Mouse (Mus musculus): ENCODE results near the gene Lgals9.
"Not testable (repeated sequence)": the region's sequence is repeated elsewhere in the genome, so short reads cannot be mapped to it uniquely, and the experiment has no call there.

Gene Lgals9

DNA sequence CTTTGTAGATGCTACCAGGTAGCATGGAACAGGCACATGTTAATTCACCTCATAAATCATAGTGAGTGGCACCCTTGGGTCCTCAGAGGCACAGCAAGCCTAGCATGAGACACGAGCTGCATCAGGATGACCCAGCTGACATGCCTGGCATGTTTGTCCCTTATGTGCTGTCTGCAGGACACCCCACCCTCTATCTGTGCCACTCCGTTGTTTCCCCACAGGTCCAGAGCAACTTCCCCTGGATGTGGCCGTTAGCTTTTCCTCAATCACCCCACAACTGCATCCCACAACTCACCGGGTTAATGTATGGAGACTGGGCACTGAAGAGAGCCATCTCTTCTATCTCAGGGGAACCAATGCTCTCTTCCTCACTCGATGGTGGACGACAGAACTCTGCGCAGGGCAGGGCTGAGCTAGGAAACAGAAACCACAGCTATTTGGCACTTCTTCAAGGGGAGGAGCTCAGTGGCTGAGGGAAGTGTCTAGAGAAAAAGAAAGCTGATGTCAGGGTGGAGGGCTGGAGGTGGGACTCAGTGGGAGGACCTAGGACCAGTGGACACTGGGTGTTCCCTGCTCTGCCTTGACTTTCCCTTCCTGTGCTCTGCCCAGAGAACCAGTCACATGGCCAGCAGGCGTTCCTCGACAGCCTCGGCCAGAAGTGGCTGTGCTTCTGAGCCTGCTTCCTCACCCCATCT, at the start of gene Lgals9:
Gene Lgals9, minus strand, starts transcription at position 464 of the 695 bp plus-strand sequence.
- peak; percentile 70 for DNase-seq

DNA sequence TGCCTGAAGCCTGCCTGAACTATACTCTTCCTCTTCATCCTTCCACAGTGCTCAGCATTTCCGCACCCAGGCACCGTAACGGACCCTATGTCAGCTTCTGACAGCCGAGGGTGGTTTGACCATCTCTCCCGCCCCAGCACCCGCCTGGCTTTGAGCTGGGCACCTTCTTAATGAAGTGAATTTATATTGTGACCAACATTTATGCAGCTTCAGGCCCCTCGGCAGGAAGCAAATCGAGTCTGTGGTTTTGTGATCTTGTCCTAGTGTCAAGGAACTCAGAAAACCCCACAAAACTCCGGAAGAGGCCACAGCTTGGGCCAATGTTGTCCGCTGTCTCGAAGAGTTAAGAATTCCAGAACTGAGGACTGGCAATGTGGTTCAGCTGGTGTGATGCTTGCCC, 48.9 kb upstream of the Lgals9 start:
- no peak for DNase-seq

DNA sequence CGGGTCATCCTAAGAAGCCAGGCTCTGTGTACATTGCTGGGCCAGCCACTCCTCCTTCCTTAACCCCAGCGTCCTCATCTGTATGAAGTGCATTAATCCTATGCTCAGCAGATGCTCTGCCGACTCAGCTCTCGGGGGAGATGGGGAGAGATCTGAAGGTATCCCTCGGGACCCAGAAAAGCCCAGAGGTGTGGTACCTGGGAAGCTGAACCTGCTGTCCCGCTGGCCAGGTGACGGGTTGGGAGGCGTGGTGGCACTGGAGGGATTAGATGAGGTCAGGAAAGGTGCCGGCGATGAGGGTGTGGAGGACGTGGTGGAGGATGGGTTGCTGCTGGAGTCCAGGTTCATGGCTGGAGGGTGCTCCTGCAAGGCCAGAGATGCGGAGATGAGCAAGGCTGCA, 48.3 kb upstream of the Lgals9 start:
- DNase-seq = no peak

DNA sequence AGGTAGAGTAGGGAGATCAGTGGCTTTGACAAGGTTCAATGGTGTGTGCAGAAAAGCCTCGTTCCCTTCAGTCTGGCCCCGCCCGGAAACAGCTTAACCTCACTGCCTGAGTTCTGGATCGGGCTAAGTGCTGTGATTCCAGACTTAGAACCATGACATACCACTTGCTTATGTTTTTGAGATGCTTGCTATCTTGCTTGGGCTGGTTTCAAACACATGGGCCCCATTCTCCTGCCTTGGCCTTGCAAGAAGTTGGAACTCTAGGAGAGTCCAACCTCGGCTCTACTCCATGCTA, 46.7 kb upstream of the Lgals9 start:
- no peak for DNase-seq

DNA sequence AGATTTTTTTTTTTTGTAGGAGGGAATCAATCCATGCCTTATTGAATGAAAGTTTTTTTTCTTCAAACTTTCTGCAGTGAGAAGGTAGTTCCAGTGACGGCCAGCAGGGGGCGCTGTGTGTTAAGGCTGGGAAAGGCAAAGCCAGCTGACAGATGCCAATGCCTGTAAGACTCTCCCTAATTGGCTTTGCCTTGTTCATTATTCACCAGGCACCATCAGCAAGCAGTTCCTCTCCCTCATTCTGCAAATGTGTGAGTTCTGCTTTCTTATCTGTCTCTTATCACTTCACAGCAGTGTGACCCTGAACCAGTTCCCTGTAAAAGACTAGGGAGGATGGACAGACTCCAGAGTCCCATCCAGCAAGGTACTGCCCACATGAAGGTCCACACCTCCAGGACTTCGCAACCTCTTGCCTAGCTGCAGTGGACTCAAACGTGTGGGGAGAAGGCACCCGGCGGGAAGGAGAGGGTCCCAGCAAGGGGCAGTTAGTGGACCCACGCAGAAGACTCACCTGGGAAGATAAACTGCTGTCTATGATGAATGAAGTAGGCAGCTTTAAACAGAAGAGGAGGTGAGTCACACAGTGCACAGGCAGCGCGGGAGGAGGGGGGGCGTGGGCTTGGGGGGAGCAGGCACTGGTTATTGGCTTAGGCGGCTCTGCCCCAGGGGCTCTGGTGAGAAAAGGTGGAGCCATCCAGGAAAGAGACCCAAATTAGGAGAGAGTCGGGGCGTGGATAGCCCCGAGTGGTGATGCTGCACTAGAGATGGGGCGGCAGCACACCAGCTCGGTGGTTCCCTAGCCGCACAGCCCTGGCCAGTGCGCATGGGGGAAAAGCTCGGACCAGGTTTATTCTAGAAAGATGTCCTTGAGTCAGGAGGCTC, 46.1 kb upstream of the Lgals9 start:
- DNase-seq = peak; percentile 90

DNA sequence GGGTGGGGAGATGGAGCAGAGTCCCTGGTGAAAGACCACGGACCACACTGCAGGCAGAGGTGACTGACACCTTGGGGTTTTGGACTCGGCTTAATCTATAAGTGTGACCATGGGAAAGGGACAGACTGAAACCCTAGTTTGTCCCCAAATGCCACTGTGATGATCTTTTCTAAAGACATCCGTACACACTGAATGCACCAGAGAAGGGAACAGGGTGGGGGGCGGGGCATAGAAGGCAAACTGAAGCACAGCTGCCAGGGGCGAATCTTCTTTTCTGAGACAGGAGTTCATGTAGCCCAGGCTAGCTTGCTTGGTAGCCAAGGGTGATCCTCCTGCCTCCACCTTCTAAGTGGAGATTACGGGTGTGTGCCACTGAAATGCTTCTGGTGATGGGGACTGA, 39.0 kb upstream of the Lgals9 start:
- no peak for DNase-seq

DNA sequence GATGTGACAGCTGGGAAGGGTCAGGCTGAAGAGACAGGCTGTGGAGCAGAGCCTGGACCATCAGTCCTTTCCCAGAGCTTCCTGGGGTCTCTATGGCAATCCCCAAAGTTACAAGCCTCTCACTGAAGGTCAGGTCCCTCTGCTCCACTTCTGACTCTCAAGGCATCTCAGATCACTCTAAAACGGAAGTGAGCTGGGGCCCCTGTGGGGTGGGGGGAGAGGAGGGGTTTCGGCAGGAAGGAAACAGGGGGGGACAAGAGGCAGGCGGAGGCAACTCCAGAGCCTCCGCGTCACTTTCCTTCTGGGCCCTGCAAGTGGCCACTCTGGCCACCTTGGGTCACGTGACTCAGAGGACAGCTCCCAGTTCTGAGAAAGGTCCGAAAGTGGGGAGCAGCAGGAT, 38.6 kb upstream of the Lgals9 start:
- DNase-seq = peak; percentile 72 to 74

DNA sequence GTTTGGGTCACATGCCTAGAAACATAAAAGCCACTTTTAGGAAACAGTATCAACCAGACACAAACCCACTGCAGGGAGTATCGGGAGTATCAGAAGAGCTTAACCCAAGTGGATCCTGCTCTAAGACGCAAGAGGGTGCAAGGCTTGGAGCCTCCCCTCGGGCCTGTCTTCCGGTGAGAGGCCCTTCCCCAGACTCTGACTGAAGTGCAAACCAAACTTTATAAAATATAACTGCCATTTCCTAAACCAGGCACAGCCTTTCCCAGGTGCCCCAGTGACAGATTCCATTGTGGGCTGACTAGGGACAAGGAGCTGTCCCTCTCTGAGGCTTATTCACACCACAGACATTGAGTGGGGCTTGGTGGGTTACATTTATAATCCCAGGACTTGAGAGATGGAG, 38.1 kb upstream of the Lgals9 start:
- no peak for DNase-seq

DNA sequence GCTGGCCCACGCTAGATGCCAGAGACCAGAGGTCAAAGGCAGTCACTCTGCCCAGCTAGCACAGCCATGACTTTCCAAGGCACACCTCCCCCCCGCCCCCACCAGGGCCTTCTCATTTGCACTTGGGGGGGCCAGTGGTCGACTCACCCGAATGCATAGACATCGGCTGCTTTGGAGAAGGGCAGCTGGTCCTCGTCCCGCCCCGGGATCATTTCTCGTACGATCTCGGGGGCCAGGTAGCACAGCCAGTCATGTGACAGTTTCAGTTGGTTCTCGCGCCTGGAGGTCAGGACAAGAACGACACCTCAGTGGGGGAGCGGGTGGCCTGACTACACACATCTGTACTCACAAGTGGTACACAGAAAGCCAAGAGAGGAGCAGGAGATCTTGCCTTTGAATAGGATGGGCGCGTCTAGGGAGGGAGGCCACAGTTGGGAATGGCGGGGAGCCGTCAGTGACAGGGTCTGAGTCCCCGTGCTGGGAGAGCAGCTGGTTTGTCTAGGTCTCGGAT, 35.8 kb upstream of the Lgals9 start:
- DNase-seq = no peak

DNA sequence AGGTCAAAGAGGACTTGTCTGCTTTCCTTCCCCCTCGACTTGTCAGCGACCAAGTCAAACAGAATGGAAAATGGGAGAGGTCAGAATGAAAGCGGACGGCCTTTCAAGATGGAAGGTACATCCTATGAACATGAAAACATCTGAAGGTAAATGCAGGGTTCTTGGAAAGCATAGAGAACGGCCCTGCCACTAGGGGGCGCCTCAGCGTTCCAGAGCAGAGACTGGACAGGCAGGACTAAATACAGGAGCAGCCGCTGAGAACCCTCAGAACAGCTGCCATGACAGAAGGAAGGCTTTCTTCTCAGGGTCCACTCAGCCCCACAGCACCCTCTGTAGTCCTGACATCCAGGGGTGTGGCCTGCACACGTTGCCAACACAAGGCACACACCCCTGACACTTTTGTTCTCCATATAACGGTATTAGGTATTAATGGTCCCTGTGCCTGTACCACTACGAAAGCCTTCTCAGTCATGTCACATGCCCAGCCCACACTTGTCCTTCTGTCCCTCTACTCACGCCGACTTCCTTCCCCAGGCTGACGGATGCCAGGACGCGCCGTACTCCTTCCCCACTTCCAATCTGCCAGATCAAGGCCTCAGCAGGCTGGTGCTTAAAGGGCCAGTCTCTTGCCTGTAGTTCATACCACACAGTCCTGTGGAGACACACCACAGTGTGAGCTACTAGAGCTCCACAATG, 35.2 kb upstream of the Lgals9 start:
- peak; percentile 77 to 79 for DNase-seq

DNA sequence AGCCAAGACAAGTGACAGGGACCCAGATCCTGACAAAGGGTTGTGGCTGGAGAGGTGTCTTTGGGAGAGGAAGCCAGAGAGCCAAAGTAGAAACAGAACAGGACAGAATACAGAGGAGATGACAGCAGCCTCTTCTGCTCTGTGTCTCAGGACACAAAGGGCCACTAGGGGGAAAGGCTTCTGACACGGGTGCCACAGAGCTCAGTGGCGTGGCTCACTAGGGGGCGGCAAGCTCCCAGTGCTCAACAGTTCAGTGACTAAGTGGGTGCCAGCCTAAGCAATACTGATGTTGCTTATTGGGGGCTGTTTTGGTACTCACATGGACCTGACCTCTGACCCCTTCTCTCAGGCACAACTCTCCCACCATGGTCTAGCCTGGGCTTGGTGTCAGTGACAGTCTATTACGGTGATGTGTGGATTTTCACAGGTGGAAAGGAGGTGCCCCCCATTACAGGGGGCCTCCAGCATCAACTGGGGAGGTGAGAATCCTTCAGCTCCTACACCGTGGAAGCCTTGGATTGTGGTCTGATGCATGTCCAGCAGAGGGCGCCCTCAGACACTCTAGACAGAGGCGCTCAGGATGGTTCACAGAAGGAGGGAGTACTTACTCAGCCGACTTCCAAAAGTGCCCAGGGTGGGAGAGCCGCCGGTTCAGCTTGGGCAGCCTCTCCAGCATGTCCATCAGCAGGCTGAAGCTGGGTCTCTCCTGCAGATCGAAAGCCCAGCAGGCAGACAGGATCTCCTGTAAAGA, 34.4 kb upstream of the Lgals9 start:
- peak; percentile 86 to 87 for DNase-seq

DNA sequence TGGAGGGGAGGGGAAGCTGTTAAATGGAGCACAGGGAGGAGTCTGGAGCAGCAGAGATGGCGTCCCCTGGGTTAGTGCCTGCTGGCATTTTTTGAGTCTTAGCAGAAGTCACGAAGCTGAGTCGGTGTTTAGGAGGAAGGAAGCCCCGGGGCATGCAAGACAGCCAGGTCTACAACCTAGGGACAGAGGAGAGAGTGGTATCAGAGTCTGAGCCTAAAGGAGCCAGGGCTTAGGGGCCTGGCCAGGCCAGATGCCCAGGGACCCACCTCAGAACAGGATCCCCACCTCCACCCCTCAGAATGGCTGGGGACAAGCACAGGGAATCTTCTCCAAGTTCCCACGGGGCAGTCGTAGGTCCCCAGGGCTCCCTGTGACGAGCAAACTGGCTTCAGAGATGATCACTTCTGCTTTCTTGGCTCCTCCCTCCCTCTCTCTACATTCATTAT, 32.4 kb upstream of the Lgals9 start:
- DNase-seq = peak; percentile 84 to 87

DNA sequence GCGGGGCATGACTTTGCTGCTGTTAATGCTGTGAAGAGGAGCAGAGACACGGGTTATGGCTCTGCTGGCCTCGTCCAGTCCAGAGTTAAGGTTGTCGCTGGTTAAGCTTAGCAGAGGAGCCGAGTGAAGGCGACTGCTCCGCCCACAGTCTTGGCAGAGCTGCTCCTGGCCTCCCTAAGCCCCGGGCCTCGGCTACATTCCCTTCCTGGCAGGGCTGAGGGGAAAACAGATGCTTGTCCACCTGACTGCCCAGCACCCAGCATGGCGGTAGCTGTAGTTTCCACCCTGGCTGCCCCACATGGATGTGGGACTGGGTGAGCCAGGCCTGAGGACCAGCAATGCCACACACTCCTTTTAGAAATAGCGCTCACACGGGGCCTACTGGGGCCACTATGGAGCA, 31.5 kb upstream of the Lgals9 start:
- DNase-seq = no peak

DNA sequence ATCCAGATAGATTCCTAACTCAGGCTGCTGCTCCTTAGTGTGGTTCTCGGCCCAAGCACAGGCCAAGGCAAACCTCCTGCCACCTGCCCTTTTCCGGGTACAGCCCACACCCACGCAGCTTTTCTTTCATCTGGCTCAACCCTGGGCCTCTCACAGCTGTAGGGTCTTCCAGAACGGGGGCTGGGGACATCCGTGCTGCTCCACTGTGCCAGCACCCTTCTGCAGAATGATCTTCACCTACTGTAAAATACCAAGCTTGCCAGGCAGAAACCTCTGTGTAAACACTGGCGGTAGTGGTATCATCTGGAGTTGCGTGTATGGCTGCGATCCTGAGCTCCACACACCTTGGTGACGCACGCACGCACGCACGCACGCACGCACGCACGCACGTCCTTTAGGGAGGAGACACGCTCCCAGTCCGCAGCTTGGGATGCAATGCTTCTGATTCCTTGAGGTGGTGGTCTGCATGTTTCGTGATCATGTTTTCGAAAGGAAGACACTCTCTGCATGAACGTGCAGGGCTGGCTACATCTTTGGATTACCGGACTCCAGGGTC, 31.0 kb upstream of the Lgals9 start:
- DNase-seq = no peak

DNA sequence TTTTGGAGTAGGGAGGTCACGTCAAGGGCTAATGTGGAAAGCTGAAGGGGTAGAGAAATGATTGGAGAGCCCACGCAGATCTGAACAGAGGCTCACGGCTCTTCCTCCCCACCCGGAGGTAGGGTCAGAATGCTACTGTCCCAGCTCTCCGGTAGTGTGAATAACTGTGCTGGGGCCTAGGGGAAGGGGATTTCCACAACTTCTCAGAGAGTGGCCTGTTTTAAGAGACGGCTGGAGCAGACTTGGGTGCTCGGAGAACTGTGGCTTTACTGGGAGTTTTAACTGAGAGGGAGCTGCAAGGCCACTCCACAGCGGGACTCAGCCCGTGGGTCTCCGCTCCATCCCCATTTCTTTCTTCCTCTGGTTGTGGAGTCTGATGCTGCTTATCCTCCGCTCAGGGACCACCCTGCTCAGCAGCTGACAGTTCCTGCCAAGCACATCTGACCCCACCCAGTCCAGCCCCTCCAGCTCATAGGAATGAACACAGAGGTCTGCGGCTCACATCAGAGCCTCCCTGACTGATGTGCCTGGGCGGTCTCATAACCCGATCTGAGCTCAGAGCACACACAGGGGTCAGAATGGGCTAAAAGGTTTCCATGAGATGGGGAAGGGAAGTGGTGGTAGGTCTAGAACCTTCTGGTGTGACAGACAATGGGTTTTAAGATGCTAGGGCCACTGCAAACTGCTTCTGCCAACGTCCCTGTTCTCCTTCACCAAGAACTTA, 30.0 kb upstream of the Lgals9 start:
- no peak for DNase-seq

DNA sequence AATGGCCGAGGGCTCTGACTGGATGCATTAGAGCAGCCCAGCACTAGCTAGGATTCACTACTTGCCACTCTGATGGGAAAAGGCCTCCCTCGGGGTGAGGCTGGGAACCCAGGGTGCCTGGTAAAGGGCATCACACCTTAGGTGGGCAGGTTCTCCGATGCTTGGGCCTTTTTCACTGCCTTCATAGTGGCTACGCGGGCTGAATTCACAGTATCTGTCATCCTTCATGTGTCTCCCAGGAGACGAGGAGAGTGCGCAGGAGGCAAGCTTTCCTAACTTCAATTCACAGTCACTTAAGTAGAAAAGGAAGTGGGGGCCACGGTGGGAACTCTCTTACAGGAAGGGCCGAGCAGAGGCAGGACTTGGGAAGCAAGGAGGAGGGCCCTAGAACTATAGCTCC, 29.1 kb upstream of the Lgals9 start:
- DNase-seq = no peak

DNA sequence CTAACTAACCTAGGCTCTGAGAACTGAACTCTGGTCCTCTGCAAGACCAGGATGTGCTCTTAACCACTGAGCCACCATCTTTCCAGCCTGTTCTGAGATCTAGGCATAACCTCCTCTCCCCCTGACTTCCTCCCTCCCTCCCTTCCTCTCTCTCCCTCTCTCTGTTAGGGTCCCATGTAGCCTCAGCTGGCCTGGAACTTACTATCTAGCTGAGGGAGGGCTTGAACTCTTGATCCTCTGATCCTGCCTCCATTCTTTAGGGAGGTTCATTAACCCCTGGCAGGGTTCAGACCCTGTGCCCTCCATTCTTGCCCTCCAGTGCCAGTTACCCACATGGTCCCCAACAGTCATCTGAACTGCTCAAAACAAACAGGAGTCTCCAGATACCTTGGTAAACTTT, 28.3 kb upstream of the Lgals9 start:
- no peak for DNase-seq

DNA sequence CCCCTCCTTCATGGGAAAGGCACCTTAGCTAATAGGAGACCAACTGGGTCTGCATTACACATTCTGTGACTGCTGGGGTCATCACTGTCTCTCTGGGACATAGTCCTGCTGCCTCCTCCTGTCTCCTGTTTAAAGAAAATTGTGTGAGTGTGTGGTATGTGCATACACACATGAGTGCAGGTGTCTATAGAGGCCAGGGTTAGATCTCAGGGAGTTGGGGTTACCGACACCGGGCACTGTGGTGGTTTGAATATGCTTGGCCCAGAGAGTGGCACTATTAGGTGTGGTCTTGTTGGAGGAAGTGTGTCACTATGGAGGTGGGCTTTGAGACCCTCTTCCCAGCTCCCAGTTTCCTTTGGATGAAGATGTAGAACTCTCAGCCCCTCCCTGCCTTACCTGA, 27.8 kb upstream of the Lgals9 start:
- DNase-seq = no peak

DNA sequence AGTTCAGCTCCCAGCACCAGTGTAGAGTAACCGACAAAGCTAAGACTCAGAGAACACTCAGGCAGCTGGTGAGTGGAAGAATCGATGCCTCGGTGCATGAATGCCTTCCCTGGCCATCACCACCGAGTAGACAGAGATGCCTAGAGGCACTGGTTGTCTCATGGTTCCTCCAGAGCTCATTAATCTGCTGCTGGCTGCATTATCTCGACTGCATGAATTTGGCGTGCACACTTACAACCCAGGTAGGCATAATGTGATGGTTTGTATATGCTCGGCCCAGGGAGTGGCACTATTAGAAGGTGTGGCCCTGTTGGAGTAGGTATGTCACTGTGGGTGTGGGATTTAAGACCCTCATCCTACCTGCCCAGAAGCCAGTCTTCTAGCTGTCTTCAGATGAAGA, 24.1 kb upstream of the Lgals9 start:
- no peak for DNase-seq

DNA sequence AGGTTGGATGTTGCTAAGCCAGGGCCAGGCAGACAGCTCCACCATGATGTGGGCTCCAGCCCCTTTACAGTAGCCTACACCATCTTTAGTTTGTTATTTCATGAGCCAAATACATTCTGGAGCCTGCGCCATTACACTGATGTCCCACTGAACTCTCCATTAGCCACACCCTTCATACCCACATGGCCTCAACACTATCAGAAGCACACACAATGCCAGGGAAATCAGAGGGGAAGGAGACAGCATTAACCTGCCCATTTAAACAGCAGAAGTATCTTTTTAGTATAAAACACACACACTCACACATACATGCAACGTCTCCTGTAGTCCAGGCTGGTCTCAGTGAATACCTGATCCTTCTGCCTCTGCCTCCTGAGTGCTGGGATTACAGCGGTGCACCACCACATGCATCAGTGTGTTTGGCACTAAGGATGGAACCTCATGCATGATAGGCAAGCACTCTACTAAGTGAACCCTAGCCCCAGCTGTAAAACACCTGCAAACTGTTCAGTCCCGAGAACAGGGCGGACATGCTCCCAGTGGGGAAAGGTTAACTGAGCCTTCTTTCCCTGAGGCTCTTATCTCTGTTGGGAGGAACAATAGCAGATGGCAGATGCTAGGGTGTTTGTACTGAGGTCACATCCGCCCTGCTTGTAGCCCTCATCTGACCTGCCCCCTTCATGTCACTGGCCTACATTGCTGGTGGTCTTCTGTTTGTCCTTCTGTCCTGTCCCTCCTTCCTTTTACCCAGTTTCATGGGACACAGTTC, 23.4 kb upstream of the Lgals9 start:
- DNase-seq = no peak

DNA sequence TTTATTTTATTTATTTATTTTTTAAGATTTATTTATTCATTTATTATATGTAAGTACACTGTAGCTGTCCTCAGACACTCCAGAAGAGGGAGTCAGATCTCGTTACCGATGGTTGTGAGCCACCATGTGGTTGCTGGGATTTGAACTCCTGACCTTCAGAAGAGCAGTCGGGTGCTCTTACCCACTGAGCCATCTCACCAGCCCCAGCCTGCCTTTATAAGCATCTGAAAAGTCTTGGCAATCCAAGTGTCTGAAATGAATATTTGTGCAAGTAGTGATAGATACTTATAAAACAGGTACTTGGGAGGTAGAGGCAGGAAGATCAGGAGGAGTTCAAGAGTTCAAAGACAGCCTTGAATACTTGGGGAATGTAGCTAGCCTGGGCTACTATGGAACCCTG, 22.6 kb upstream of the Lgals9 start:
- DNase-seq = not testable (repeated sequence)

Measured in B cell, adult 2 months (primary cell).